1 mouse cellular context compared by ENCODE assay signal in the genomic region with DNA sequence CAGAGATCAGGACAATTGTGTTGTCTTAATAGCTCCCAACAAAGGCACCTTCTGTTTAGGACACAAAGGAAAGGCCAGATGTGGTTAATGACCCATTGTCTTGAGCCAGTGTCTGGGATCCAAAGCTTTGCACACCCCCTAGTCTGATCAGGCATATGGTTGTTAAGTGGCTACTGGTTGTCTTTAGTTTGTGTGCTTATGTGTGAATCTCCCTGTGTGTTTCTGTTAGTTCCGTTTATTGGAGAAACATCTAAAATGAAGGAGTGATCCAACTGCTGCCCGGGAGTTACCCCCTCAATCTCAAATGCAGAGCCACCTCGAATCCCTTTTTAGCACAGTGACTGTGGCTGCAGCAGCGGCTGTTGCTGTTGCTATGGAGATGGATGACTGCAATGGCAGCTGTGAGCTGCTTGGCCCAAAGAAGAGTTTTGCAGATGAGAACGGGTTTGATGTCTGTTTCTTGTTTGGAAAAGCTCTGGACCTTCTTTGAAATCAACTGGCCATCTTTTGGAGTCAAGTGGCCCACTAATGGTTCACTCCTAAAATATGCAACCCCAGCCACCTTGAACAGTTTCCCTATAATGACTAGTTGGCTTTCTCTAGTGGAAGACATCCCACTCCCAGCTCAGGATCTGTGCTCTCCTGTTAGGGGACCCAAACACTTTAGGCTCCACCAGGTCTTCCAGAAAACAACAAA.
TF ChIP-seq lines count a peak whose summit lies in the region.

No protein-coding gene starts in this region.

TF ChIP-seq in myocyte, 11 proteins besides CTCF, POLR2A, EP300 and RAD21 (continued from another document):
- TF ChIP-seq E2F4 (IDR thresholded peaks at IDR 0.05; ENCODE audit: insufficient read depth) = no peak
- TF ChIP-seq MAX (IDR thresholded peaks at IDR 0.05; ENCODE audit: low read depth) = no peak
